Mouse (Mus musculus): Measurements from ENCODE around the gene Gm9733. TPM values are rescaled to one million over a fixed set of nuclear protein-coding genes. Genes with fewer than 3 reads are reported as not detected.
"Not testable (repeated sequence)": the region's sequence is repeated elsewhere in the genome, so short reads cannot be mapped to it uniquely, and the experiment has no call there.

Gm9733 gene
- 145 and 147 TPM in 2 replicates for total RNA-seq (2015)
- total RNA-seq (2017): 94.2 and 98.9 TPM in 2 replicates

- peak; percentile 80 for ATAC-seq (ENCODE audit: poor library complexity, severe bottlenecking)
These were observed at the start of gene Gm9733 for GRCm38 (mm10) chr3:15332063-15332462. Gm9733 (minus strand) TSS chr3:15332302.

- not testable (repeated sequence) for ATAC-seq (ENCODE audit: poor library complexity, severe bottlenecking)
These were observed 23.6 kb upstream of the Gm9733 start for GRCm38 (mm10) chr3:15355690-15356089.

DNA sequence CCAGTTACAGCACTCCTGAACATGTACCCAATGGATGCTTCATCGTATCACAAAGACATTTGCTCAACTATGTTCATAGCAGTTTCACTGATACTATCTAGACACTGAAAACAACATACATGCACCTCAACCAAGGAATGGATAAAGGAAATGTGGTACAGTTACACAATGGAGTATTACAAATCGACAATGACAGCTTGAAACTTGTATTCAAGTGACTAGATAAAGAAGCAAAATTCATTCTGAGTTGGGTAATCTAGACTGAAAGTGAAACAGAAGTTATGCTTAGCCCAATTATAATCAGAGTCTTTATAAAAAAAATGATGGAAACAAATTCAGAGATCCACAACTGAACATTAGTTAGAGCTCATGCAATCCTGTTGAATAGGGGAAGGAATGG lies 18.2 kb upstream of the Gm9733 start:
- ATAC-seq (ENCODE audit: poor library complexity, severe bottlenecking): peak; percentile 53

DNA sequence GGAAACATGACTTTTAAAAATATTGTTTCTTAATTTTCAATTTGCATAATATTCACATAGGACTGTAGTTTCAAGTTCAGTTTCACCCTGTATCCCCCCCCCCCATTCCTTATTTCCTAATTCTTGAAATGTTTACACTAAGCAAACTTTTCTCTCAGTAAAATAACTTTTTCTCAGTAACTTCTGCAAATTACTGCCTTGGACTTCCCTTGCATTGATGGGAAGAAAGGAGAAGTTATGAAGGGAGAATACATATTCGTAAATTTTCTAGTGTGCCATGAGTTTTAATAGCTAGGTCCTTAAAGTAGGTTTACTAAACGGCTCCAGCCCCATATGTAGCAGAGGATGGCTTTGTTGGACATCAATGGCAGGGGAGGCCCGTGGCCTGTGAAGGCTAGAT lies 13.5 kb upstream of the Gm9733 start:
- ATAC-seq (ENCODE audit: poor library complexity, severe bottlenecking): peak; percentile 86

DNA sequence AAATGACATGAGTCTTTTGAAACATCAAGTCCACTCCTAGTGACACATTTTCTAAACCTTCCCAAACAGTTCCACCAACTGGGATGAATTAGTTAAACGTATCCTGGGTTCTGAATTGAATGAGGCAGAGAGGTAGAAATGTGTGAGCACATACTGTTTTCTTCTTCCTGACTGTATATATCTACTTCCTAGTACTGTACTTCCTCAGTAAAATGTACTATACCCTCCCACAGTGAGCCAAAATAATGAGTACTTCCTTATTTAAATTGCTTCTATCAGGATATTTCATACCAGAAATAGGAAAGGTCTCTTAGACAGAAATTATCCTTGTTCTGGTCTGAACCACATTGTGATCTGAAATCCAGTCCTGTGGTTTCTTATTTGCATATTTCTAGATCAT lies 8.2 kb upstream of the Gm9733 start:
- ATAC-seq (ENCODE audit: poor library complexity, severe bottlenecking): peak; percentile 93

GRCm38 (mm10) chr3:15334182-15334581 lies 2.1 kb upstream of the Gm9733 start:
- ATAC-seq (ENCODE audit: poor library complexity, severe bottlenecking): no peak

- ATAC-seq (ENCODE audit: poor library complexity, severe bottlenecking): peak; percentile 80
These were observed 557 bp downstream of the Gm9733 start for GRCm38 (mm10) chr3:15331545-15331944.

DNA sequence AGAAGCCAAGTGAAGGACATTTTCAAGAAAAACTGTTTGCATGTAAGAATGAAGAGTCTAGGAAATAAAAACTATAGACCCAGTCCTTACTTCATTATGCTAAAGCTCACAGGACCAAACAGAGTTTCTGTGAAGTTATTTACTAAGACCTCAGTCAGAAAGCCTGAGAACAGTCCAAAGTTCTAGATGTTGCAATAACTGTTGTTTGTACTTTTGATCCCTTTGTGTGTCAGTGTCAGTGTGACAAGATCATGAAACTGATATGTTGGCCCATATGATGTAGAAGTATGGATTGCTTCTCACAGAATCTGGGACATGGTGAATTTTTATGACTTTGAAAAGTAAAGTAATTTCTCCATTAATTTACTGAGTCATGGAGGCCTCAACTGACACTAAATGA lies 2.6 kb downstream of the Gm9733 start:
- ATAC-seq (ENCODE audit: poor library complexity, severe bottlenecking): no peak

DNA sequence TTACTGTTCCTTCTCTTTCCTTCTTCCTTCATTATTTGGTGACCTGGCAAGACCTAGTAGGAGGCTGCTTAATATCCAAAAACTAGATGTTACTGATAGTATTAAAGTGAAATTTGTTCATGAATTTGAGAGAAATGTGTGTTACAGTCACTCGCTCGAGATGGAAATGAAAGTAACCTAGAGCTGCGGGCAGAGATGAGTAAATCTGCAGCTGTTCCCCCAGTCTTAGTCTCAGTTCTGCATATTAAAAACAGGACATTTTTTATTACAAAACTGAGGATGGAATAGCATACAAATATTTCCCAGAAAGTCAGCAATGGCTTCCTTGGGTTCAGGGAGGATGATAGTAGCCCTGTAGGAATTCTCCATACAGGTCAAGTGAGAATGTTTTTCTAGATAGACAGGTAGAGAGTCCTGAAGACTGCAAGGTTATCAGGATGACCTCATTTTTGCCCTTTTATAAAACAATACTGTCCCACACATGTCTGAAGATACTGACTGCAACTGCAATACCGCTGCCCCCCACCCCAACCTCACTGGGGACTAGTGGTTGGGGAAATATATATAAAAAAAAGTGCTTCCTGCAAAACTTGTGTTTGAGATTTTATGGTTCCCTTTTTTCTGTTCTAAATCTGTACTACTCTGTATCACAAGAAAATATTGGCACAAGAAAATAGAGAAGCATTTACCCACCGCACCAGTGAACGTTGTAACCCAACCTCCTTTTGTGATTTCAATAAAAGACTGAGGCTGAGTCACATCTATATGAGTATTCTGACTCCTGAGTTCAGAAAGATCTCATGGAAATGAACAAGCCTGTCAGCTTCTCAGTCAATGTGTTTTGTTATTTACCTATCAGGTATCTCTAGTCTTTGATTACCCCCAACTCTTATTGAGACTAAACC lies 47.4 kb downstream of the Gm9733 start:
- peak; percentile 87 for ATAC-seq (ENCODE audit: poor library complexity, severe bottlenecking)

DNA sequence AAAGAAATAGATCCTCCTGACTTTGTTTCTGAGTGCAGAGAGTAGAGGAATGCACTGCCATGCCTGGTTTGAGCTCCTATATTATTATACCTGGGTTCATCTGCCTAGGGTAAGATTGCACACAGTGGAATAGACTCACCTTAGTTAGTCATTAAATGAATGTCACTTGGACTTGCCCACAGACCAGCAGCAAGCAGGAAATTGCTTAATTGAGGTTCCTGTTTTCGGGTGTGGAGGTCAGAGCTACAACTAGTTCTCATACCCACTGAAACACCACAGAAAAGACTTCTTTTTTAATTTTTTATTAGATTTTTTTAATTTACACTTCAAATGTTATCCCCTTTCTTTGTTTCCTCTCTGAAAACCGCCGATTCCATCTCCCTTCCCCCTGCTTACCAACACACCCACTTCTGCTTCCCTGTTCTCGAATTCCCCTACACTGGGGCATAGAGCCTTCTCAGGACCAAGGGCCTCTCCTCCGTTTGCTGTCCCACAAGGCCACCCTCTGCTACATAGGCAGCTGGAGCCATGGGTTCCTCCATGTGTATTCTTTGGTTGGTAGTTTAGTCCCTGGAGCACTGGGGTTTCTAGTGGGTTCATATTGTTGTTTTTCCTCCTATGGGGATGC lies 56.1 kb downstream of the Gm9733 start:
- ATAC-seq (ENCODE audit: poor library complexity, severe bottlenecking): peak; percentile 99

GRCm38 (mm10) chr3:15264450-15264849 lies 67.7 kb downstream of the Gm9733 start:
- peak; percentile 97 for ATAC-seq (ENCODE audit: poor library complexity, severe bottlenecking)

DNA sequence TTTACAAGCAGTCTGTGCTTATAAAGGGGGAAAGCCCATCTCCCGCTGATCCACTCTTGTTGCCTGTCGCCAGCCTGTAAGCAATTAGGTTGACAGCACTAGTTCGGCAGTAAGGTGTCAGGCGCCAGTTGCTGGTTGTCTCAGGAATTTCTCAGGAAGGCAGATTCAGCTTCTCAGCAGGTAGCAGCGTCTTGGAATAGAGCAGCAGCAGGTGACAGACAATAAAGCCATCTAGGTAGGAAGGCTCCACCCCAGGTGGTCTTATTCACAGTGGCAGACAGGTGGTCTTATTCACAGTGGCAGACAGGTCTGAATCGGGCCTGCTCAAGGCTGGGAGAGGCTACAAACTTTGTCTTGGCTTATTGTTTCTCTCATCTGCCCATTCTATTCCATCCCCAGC lies 76.4 kb downstream of the Gm9733 start:
- ATAC-seq (ENCODE audit: poor library complexity, severe bottlenecking): no peak

Other genes starting within 250 kb of the Gm9733 start
- gene Sirpb1a, start 94.2 kb upstream of the Gm9733 start, total RNA-seq (2015): 28.2 and 32.2 TPM in 2 replicates
- gene Sirpb1a, start 94.2 kb upstream of the Gm9733 start, total RNA-seq (2017): 11.5 and 16.6 TPM in 2 replicates
- gene Sirpb1b, start 242.8 kb upstream of the Gm9733 start, total RNA-seq (2015): 64.0 and 72.7 TPM in 2 replicates
- 26.8 and 30.3 TPM in 2 replicates for gene Sirpb1b, start 242.8 kb upstream of the Gm9733 start, total RNA-seq (2017)

Measured in megakaryocyte, adult 5-6 weeks (primary cell).